Mouse (Mus musculus) embryo, embryonic 10.5 days (tissue): ENCODE measurements at regions not wholly inside any gene's neighbourhood (a gene's known extent, or its start where the extent isn't known, plus 50 kb on each side); places are given as distances from the start of the nearest gene placed in this dataset.

Experiments used
- DNase-seq: peaks from one replicate; pipeline ENCODE4 v3.0.0-alpha.2; 2015; ENCODE audit warnings: low spot score

DNA sequence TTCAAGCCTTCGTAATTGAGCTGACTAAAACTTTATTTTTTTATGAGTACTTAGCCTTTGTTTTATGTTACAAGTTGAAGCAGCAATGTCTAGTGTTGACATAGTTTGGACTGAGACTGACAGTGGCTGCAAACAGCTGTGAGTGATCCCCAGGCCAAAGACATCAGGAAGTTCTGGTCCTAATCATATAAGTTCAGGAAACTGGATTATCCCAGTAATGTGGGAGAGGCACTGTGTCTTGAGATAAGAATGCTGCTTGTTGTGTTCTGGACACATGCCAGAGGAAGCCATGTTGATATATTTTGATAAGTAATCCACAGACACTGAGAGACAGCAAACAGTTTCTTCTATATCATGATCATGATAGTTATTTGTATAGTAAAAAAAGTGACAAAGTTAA, 153.4 kb downstream of the Lrriq3 start:
- DNase-seq, result no peak

DNA sequence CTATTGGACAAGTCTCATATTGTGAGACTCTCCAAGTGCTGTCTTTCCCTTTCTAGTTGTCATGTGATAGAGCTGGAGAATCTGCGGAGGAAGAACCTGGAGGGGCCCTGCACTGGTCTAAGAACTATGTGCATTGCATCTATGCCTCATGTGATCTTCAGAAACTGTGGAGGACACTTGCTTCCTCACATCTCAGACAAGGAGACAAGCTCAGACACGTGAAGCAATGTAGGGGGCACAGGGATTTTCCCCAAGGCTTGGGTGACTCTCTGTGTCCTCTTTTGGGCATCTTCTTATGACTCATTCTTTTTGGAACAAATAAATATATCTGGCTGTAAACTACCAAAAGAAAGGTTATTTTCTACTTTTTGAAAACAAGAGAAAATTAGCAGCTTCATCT, 153.9 kb downstream of the Lrriq3 start:
- no peak for DNase-seq

- DNase-seq, result no peak
Observed at GRCm38 (mm10) chr3:155247929-155248328, 154.7 kb downstream of the Lrriq3 start.

DNA sequence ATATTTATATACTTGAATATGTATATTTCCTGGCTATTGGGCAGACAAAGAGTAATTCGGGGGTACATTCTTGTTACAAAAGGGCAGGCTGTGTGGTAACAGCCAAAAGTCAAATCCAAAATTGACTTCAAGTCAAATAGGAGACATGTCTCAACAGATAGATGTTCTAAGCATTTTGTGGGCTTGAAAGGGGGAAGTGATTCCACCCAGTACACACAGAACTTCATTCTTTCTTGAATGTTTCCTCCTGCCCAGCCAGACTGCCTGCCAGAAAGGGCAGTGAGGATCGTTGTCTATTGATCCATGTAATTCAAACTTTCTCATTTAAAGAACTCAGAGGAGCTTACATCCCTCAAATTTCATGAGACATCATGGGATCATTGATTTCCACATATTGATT, 157.7 kb downstream of the Lrriq3 start:
- DNase-seq, result no peak

DNA sequence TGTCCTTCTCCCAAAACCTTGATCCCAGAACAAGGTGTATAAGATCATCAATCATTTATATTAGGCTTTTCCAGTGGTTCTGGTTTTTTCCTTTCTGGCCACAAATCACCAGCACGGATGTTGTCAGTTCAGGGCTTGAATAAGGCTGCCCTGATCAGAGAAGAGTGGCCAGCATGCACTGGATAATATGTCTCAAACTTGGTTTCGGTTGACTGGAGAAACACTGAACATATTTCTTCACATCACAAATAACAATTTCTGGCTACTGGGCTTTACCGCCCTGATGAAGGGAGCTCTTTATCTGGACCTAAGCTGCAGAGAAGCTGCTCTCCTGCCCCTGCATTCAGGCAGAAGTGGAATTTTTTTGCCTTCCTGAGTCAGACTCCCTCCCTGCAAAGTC, 205.0 kb downstream of the Lrriq3 start:
- no peak for DNase-seq

DNA sequence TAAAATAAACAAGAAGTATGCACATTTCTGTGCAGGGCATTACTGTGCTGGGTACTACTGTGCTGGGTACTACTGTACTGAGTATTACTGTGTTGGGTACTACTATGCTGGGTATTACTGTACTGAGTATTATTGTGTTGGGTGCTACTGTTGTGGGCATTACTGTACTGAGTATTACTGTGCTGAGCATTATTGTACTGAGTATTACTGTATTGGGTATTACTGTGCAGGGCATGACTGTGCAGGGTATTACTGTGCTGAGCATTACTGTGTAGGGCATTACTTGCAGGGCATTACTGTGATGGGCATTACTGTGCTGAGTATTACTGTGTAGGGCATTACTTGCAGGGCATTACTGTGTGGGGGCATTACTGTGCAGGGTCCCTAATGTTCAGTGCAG, 205.5 kb downstream of the Lrriq3 start:
- no peak for DNase-seq

GRCm38 (mm10) chr3:155322322-155322721, 229.1 kb downstream of the Lrriq3 start:
- DNase-seq, result no peak

GRCm38 (mm10) chr3:155329701-155330100, 236.5 kb downstream of the Lrriq3 start:
- DNase-seq, result no peak

DNA sequence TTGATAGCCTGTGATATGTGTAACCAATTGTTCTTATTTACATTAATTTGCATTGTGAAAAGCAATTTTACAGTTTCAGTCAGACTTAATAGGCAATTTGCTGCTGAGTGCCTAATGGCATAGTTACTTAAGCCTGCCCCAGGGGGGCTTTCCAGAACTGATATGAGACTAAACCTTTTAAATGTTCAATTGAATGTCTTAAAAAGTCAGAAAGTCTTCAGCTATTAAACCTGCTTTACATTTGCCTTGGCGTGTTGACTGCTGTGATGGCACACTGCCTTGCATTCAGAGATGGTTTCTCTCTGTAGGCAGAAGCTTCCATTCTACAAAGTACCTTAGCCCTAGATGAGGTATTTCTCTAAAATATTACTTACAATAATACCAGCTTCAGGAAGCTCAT, 256.0 kb downstream of the Lrriq3 start:
- no peak for DNase-seq

DNA sequence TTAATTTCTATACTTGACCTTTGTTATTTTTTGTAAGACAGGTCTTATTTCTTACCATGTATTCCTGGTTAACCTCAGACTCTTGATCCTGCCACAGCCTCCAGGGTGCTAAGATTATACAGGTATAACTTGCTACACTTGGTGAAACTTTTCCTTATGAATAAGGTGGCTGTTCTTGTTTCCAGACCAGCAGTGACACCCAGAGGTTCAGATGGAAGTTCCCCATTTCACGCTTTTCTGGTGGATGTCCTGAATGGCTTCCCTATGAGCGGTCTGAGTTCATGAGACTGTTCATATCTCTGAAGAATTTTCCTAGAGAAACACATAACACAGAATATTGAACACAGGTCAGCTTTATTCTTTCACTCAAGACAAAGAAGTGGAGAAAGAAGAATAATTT, 258.4 kb downstream of the Lrriq3 start:
- no peak for DNase-seq

DNA sequence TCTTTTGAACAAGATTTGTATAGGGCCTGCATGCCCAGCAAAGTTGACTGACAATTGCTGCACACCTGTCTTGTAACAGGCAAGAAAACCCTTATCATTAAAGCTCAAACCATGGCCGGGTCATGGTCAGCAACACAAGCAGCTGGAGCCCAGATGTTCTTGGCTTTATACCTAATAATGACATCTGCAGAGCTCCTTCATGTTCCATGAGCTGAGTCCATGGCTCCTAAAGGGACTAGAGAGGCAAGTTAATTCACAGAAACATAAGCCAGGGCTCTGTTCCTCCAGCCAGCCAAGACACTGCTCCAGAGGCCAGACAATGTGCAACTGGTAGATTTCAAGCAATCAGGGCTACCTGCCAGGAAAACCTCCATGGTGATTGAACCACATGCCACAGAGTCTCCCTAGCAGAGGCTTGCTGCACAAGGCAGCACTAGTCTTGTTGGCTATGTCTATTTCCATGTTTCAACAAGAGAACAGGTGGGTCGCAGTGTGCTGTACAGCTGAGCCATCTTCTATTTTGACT, 259.1 kb downstream of the Lrriq3 start:
- no peak for DNase-seq

- no peak for DNase-seq
Observed at GRCm38 (mm10) chr3:155360399-155360798, 267.2 kb downstream of the Lrriq3 start.

- no peak for DNase-seq
Observed at GRCm38 (mm10) chr3:155370716-155371115, 277.5 kb downstream of the Lrriq3 start.

DNA sequence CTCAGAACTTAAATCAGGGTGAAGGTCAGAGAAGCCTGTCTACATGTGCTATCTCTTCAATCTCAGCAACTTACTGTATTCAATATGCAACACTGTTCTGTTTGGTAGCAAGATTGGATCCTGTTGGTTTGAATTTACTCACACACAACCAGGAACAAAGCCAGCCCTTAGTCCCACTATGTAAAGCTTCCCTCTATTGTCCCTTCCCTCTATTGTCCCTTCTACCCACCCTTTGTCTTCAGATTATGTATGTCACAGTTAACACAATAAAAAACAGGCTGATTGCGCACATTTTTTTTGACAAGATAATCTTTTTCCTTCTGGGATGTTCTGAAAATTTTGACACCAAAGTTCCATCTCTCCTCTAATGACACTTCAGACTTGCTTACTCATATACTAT, 280.4 kb downstream of the Lrriq3 start:
- DNase-seq, result no peak

- DNase-seq, result no peak
Observed at GRCm38 (mm10) chr3:155381910-155382309, 288.7 kb downstream of the Lrriq3 start.

GRCm38 (mm10) chr3:155382817-155383216, 289.6 kb downstream of the Lrriq3 start:
- DNase-seq, result no peak

- DNase-seq, result no peak
Observed at GRCm38 (mm10) chr3:155390666-155391065, 297.4 kb downstream of the Lrriq3 start.

GRCm38 (mm10) chr3:155396134-155396533, 302.9 kb downstream of the Lrriq3 start:
- DNase-seq, result no peak

DNA sequence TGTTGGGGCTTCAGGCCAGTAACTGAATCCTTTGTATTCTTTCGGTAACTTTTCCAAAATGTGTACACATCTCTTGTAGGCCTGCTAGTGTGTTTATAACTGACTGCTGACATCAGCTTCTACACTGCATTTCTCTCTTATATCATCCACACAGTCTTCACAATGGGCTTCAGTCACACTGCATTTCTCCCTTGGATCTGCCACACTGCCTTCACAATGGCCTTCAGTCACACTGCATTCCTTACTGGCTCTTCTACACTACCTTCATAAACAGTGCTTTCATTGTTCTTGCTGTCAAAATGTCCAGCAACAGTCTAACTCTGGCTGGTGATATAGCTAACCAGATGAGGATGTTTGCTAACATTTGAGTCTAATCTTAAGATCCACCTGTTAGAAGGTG, 308.5 kb downstream of the Lrriq3 start:
- no peak for DNase-seq

- DNase-seq, result no peak
Observed at GRCm38 (mm10) chr3:155408907-155409306, 315.7 kb downstream of the Lrriq3 start.

DNA sequence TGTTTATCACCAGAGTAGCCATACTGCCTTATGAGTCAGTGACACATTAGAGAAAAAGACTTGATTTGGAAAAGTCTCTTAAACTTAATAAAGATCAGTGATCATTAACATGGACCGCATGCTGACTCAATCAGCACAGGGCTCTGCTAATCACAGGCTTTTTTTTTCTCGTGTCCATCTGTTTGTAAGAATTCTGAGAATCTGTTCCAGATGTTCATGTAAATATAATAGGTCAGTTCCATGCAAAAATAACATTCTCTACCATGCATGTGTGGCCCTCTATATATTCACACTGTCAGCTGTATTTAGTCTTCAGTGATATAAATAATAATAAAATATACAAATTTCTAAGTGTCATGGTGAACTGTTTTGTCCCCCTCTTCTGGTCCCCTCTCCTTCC, 316.1 kb downstream of the Lrriq3 start:
- no peak for DNase-seq

- DNase-seq, result no peak
Observed at GRCm38 (mm10) chr3:155409867-155410266, 316.6 kb downstream of the Lrriq3 start.

- peak; percentile 5 for DNase-seq
Observed at GRCm38 (mm10) chr3:155459701-155460481, 366.7 kb downstream of the Lrriq3 start.

GRCm38 (mm10) chr3:155462095-155462494, 368.9 kb downstream of the Lrriq3 start:
- no peak for DNase-seq
